Mouse (Mus musculus) stomach, postnatal 0 days (tissue): Measurements from ENCODE around the gene Htr6.

Experiments used
- CTCF ChIP-seq: IDR thresholded peaks from 2 replicates; pipeline ENCODE4 v1.5.1; 2016; ENCODE audit warnings: antibody characterized with exemption, low read depth, mild to moderate bottlenecking, moderate library complexity
- EP300 ChIP-seq: optimal IDR thresholded peaks from 2 replicates; pipeline ENCODE3; 2016; ENCODE audit warnings: antibody characterized with exemption

GRCm38 (mm10) chr4:139034942-139035341 is 40.4 kb downstream of the Htr6 start:
- TF ChIP-seq CTCF (no peak), EP300 (no peak)
